Comparison of ENCODE assay signal across 9 mouse cellular contexts in the genomic region with DNA sequence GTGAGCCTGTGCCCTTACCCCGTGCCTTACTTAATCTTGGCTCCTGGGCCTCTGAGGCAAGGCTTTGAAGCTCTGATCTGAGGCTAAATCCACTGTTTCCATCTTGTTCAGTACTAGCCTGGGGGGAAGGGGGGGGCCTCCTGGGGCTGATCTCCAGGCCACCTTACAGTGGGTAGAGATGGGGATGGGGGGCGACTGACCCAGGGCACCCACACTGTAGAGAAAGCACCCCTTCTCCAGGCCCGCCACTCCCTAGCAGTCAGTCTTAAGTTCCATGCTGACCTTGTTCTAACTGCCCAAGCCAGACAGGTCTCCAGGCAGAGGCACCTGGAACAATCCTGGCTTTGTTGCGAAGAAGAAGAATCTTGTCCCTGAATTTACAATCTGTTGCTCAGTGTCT. TPM values are rescaled to one million over a fixed set of nuclear protein-coding genes. Genes with fewer than 3 reads are reported as not detected.
A peak's percentile ranks its signal among the peaks of the same experiment; 100 is the strongest.
DNase-seq lines count a peak whose midpoint lies in the region; ATAC-seq lines count a peak whose summit lies in the region.
"Had no signal": no experiment of that assay in that cellular context is flagged by ENCODE, and none has a peak within 500 bp of the region (broad histone marks: within the 10 kb centered on the region; RNA-seq: fewer than 3 reads in every experiment).

No protein-coding gene starts in this region.

- H3K27me3 ChIP-seq in kidney, embryonic 16.5 days (ENCODE audit: insufficient read depth, low read length): peaks cover 28% of the 10 kb centered on the region
- peaks cover 22% of the 10 kb centered on the region for H3K27me3 ChIP-seq in forebrain, embryonic 11.5 days (ENCODE audit: control insufficient read depth, insufficient read depth, low read length)
- peaks cover 16% of the 10 kb centered on the region for H3K27me3 ChIP-seq in limb, embryonic 11.5 days (ENCODE audit: control insufficient read depth, insufficient read depth, low read length)
- H3K27me3 ChIP-seq in neural tube, embryonic 13.5 days: peaks cover 34% of the 10 kb centered on the region

- no peaks in the 10 kb centered on the region for H3K9me3 ChIP-seq in kidney, embryonic 16.5 days (ENCODE audit: low read length)
- H3K9me3 ChIP-seq in forebrain, embryonic 11.5 days (ENCODE audit: control insufficient read depth, low read length): no peaks in the 10 kb centered on the region
- H3K9me3 ChIP-seq in limb, embryonic 11.5 days (ENCODE audit: control insufficient read depth, low read length): no peaks in the 10 kb centered on the region
- no peaks in the 10 kb centered on the region for H3K9me3 ChIP-seq in neural tube, embryonic 13.5 days

- peak; percentile 47 for ATAC-seq in kidney, embryonic 16.5 days (ENCODE audit: low FRiP score, low TSS enrichment)
- no peak for ATAC-seq in forebrain, embryonic 11.5 days (replicated peaks; ENCODE audit: low FRiP score)
- no peak for ATAC-seq in limb, embryonic 11.5 days (ENCODE audit: insufficient number of reproducible peaks, low FRiP score, low TSS enrichment, low read depth)
- 0 out of 2 replicates have a peak, but pooled peaks have one; percentile 53 for ATAC-seq in neural tube, embryonic 13.5 days (ENCODE audit: low read depth)

- H3K4me2 ChIP-seq in kidney, embryonic 16.5 days (replicated peaks; ENCODE audit: low read depth, low read length): peak overlapping the region; percentile 61
- H3K4me2 ChIP-seq in forebrain, embryonic 11.5 days (ENCODE audit: low read depth, low read length, severe bottlenecking): peak overlapping the region; percentile 64
- H3K4me2 ChIP-seq in limb, embryonic 11.5 days (ENCODE audit: low read depth, severe bottlenecking): peak overlapping the region; percentile 50
- H3K4me2 ChIP-seq in neural tube, embryonic 13.5 days: peak overlapping the region; percentile 65

- DNase-seq in kidney, postnatal 36 days: no peak
- no peak for DNase-seq in forebrain, embryonic 11.5 days (ENCODE audit: low spot score)
- no peak for DNase-seq in limb, embryonic 11.5 days (ENCODE audit: low spot score)
- DNase-seq in cerebellum, postnatal 25 days: no peak
- no peak for DNase-seq in layer of hippocampus, postnatal 14 days (ENCODE audit: low spot score in 2 of 2)
- DNase-seq in embryo, embryonic 10 days (ENCODE audit: low spot score): no peak

- H3K4me3 ChIP-seq in kidney, embryonic 16.5 days (ENCODE audit: low read length): peak overlapping the region; percentile 38
- H3K4me3 ChIP-seq in forebrain, embryonic 11.5 days (ENCODE audit: low read depth, low read length): peak overlapping the region; percentile 30
- H3K4me3 ChIP-seq in limb, embryonic 11.5 days (ENCODE audit: low read depth, low read length): peak overlapping the region; percentile 26; the same call in 1 of the 2 replicates
- H3K4me3 ChIP-seq in neural tube, embryonic 13.5 days: peak overlapping the region; percentile 38

- peaks cover 8% of the 10 kb centered on the region for H3K4me1 ChIP-seq in kidney, embryonic 16.5 days (ENCODE audit: insufficient read depth, low read length)
- 0 out of 2 replicates have a peak, but pooled peaks cover 5% of the 10 kb centered on the region for H3K4me1 ChIP-seq in forebrain, embryonic 11.5 days (replicated peaks; ENCODE audit: control insufficient read depth, insufficient read depth, low read length)
- no peaks in the 10 kb centered on the region for H3K4me1 ChIP-seq in limb, embryonic 11.5 days (ENCODE audit: control insufficient read depth, insufficient read depth, low read length)
- peaks cover 9% of the 10 kb centered on the region for H3K4me1 ChIP-seq in neural tube, embryonic 13.5 days (replicated peaks)

- no peaks in the 10 kb centered on the region for H3K36me3 ChIP-seq in kidney, embryonic 16.5 days (ENCODE audit: insufficient read depth, low read length)
- H3K36me3 ChIP-seq in forebrain, embryonic 11.5 days (ENCODE audit: control insufficient read depth, insufficient read depth, low read length): no peaks in the 10 kb centered on the region
- no peaks in the 10 kb centered on the region for H3K36me3 ChIP-seq in limb, embryonic 11.5 days (ENCODE audit: control insufficient read depth, insufficient read depth, low read length)
- H3K36me3 ChIP-seq in neural tube, embryonic 13.5 days: no peaks in the 10 kb centered on the region
- H3K36me3 ChIP-seq: G1E had no signal

- peak overlapping the region; percentile 54; the same call in 1 of the 2 replicates for H3K9ac ChIP-seq in kidney, embryonic 16.5 days (replicated peaks; ENCODE audit: low read length)
- peak overlapping the region; percentile 20; the same call in 1 of the 2 replicates for H3K9ac ChIP-seq in forebrain, embryonic 11.5 days (ENCODE audit: low read length)
- no peak overlapping the region; the same call in 1 of the 2 replicates for H3K9ac ChIP-seq in limb, embryonic 11.5 days (ENCODE audit: low read length)
- H3K9ac ChIP-seq in neural tube, embryonic 13.5 days: 0 out of 2 replicates have a peak overlapping the region, but pooled peaks have one; percentile 45

- whole genome bisulfite sequencing in kidney, embryonic 16.5 days: 56% methylated on average over 4 of the region's 4 CpGs
- WGBS in forebrain, embryonic 11.5 days: 23% methylated on average over 4 of the region's 4 CpGs
- WGBS in limb, embryonic 11.5 days: 34% methylated on average over 4 of the region's 4 CpGs
- 41% methylated on average over 4 of the region's 4 CpGs for WGBS in neural tube, embryonic 13.5 days

- H3K27ac ChIP-seq in kidney, embryonic 16.5 days (ENCODE audit: low read length): no peak overlapping the region
- H3K27ac ChIP-seq in forebrain, embryonic 11.5 days (ENCODE audit: low read depth, low read length): no peak overlapping the region
- H3K27ac ChIP-seq in limb, embryonic 11.5 days (replicated peaks; ENCODE audit: low read depth, low read length): no peak overlapping the region
- no peak overlapping the region for H3K27ac ChIP-seq in neural tube, embryonic 13.5 days (replicated peaks)

RNA-seq across cellular contexts. Expression of a gene that starts 10.7 kb away (rescaled TPM):
- polyA plus RNA-seq in kidney, embryonic 16.5 days (2015; fragmentation: Nextera tagmentation; extraction: Ambion mirVana): 0.64 and 2.5 TPM in 2 replicates
- polyA plus RNA-seq in forebrain, embryonic 11.5 days (2014; fragmentation: Nextera tagmentation; extraction: Ambion mirVana): not detected in 2 replicates
- not detected in 2 replicates for polyA plus RNA-seq in limb, embryonic 11.5 days (2014; fragmentation: Nextera tagmentation; extraction: Ambion mirVana)
- polyA plus RNA-seq in neural tube, embryonic 13.5 days (2015; fragmentation: Nextera tagmentation; extraction: Ambion mirVana): 0.10 and 0.11 TPM in 2 replicates
- total RNA-seq in layer of hippocampus, postnatal 14 days (2021): under 1 TPM in 1 of 2 experiments, not detected in 1; 0.07 TPM
- polyA plus RNA-seq: G1E had no signal

Comparison
In these comparisons a context has a peak if more than half of its experiments do, and no peak if none do; other contexts are left out.
1. ATAC-seq: peak in kidney, embryonic 16.5 days (single experiment) and neural tube, embryonic 13.5 days (single experiment); none in forebrain, embryonic 11.5 days (single experiment) and limb, embryonic 11.5 days (single experiment).
2. Peak in every context shown above with its lines, with median percentiles within 50 percentile points of each other: H3K4me2 ChIP-seq and H3K4me3 ChIP-seq.